Mouse (Mus musculus) urinary bladder, postnatal 14 days (tissue): ENCODE data around the gene Gm10488.
"Not testable (repeated sequence)": the region's sequence is repeated elsewhere in the genome, so short reads cannot be mapped to it uniquely, and the experiment has no call there.

Experiments
- DNase-seq: peaks from one replicate; pipeline ENCODE4 v3.0.0; 2021; ENCODE audit warnings: low spot score

Gm10488 gene

GRCm38 (mm10) chrX:29976014-29976413, at the start of gene Gm10488:
TSS of gene Gm10488 (plus strand) at chrX:29976314.
- not testable (repeated sequence) for DNase-seq
